In genomic region chr7:16398387-16399050, GRCm38 (mm10) we compare ENCODE assay signal across 7 mouse cellular contexts. TPM values are rescaled to one million over a fixed set of nuclear protein-coding genes. Genes with fewer than 3 reads are reported as not detected.
DNase-seq lines count a peak whose midpoint lies in the region; ATAC-seq and TF ChIP-seq lines count a peak whose summit lies in the region.

No protein-coding gene starts in this region.

- no peaks in the 10 kb centered on the region for H3K27me3 ChIP-seq in lung, embryonic 14.5 days (ENCODE audit: insufficient read depth, low read length)
- no peaks in the 10 kb centered on the region for H3K27me3 ChIP-seq in embryonic facial prominence, embryonic 12.5 days
- H3K27me3 ChIP-seq in hindbrain, embryonic 16.5 days (replicated peaks; ENCODE audit: control insufficient read depth, insufficient read depth, low read length), result no peaks in the 10 kb centered on the region

- H3K9ac ChIP-seq in lung, embryonic 14.5 days, result peak overlapping the region; percentile 100
- H3K9ac ChIP-seq in embryonic facial prominence, embryonic 12.5 days, result peak overlapping the region; percentile 99
- H3K9ac ChIP-seq in hindbrain, embryonic 16.5 days (ENCODE audit: low read depth, low read length), result peak overlapping the region; percentile 68

- no peak for DNase-seq in lung, embryonic 14.5 days
- DNase-seq in lung, adult 2 months, result no peak
- peak; percentile 46 for DNase-seq in naive thymus-derived CD4-positive, alpha-beta T cell, adult 2 months (ENCODE audit: low read depth)
- no peak for DNase-seq in urinary bladder, postnatal 4 days (ENCODE audit: low spot score in 2 of 2)
- DNase-seq in layer of hippocampus, postnatal 14 days (ENCODE audit: low spot score in 2 of 2), result no peak

- H3K36me3 ChIP-seq in lung, embryonic 14.5 days (ENCODE audit: insufficient read depth), result 0 out of 2 replicates have a peak, but pooled peaks cover 2% of the 10 kb centered on the region
- H3K36me3 ChIP-seq in embryonic facial prominence, embryonic 12.5 days, result no peaks in the 10 kb centered on the region
- no peaks in the 10 kb centered on the region for H3K36me3 ChIP-seq in hindbrain, embryonic 16.5 days (ENCODE audit: control insufficient read depth, insufficient read depth, low read length)

- H3K4me1 ChIP-seq in lung, embryonic 14.5 days (ENCODE audit: insufficient read depth), result peaks cover 7% of the 10 kb centered on the region
- H3K4me1 ChIP-seq in lung, adult 2 months (ENCODE audit: control insufficient read depth, insufficient read depth, low read length), result peaks cover 9% of the 10 kb centered on the region
- H3K4me1 ChIP-seq in embryonic facial prominence, embryonic 12.5 days, result peaks cover 14% of the 10 kb centered on the region
- peaks cover 11% of the 10 kb centered on the region for H3K4me1 ChIP-seq in hindbrain, embryonic 16.5 days (ENCODE audit: control insufficient read depth, insufficient read depth, low read depth, low read length)

- H3K4me3 ChIP-seq in lung, embryonic 14.5 days (ENCODE audit: low read depth, low read length), result peak overlapping the region; percentile 57
- no peak overlapping the region for H3K4me3 ChIP-seq in lung, adult 2 months (replicated peaks; ENCODE audit: extremely low read depth, low read depth, low read length)
- peak overlapping the region; percentile 91 for H3K4me3 ChIP-seq in embryonic facial prominence, embryonic 12.5 days
- peak overlapping the region; percentile 55 for H3K4me3 ChIP-seq in hindbrain, embryonic 16.5 days (ENCODE audit: low read length)

- no peaks in the 10 kb centered on the region for H3K9me3 ChIP-seq in lung, embryonic 14.5 days (ENCODE audit: low read depth, low read length)
- H3K9me3 ChIP-seq in embryonic facial prominence, embryonic 12.5 days, result no peaks in the 10 kb centered on the region
- H3K9me3 ChIP-seq in hindbrain, embryonic 16.5 days (ENCODE audit: control insufficient read depth, low read length), result no peaks in the 10 kb centered on the region

- peak overlapping the region; percentile 100 for H3K27ac ChIP-seq in lung, embryonic 14.5 days (ENCODE audit: low read depth)
- peak overlapping the region; percentile 100 for H3K27ac ChIP-seq in embryonic facial prominence, embryonic 12.5 days
- peak overlapping the region; percentile 100 for H3K27ac ChIP-seq in hindbrain, embryonic 16.5 days (ENCODE audit: low read depth, low read length)

- no peak for ATAC-seq in lung, embryonic 14.5 days (ENCODE audit: insufficient read depth)
- ATAC-seq in embryonic facial prominence, embryonic 12.5 days (ENCODE audit: insufficient number of reproducible peaks, insufficient read depth, low FRiP score, low TSS enrichment), result no peak
- no peak for ATAC-seq in hindbrain, embryonic 16.5 days

- no peak for TF ChIP-seq POLR2A in lung, adult 2 months (IDR thresholded peaks at IDR 0.05; ENCODE audit: borderline replicate concordance, extremely low read depth, low read depth, low read length)

- TF ChIP-seq CTCF in lung, embryonic 14.5 days (IDR thresholded peaks at IDR 0.05; ENCODE audit: low read depth), result no peak
- TF ChIP-seq CTCF in lung, adult 2 months (IDR thresholded peaks at IDR 0.05; ENCODE audit: insufficient read depth, low read length), result no peak

- H3K4me2 ChIP-seq in lung, embryonic 14.5 days, result peak overlapping the region; percentile 99
- peak overlapping the region; percentile 72 for H3K4me2 ChIP-seq in embryonic facial prominence, embryonic 12.5 days (replicated peaks)
- H3K4me2 ChIP-seq in hindbrain, embryonic 16.5 days (ENCODE audit: low read length), result peak overlapping the region; percentile 57

- WGBS in lung, embryonic 14.5 days, result 47% methylated on average over 3 of the region's 3 CpGs
- 44% methylated on average over 3 of the region's 3 CpGs for WGBS in lung, adult 2 months
- 47% methylated on average over 3 of the region's 3 CpGs for WGBS in embryonic facial prominence, embryonic 12.5 days
- 47% methylated on average over 3 of the region's 3 CpGs for WGBS in hindbrain, embryonic 16.5 days

RNA-seq across cellular contexts. Expression of gene Zc3h4, which starts 2.2 kb away (rescaled TPM):
- polyA plus RNA-seq in lung, embryonic 14.5 days (2014; fragmentation: Nextera tagmentation; extraction: Ambion mirVana), result 18.7 and 19.0 TPM in 2 replicates
- 44.9 and 45.9 TPM in 2 replicates for polyA plus RNA-seq in lung, adult 2 months (2012; rRNA removed)
- polyA plus RNA-seq in embryonic facial prominence, embryonic 12.5 days (2016; fragmentation: Nextera tagmentation; extraction: Ambion mirVana), result 25.5 and 26.1 TPM in 2 replicates
- polyA plus RNA-seq in hindbrain, embryonic 16.5 days (2015; fragmentation: Nextera tagmentation; extraction: Ambion mirVana), result 11.7 and 13.4 TPM in 2 replicates
- total RNA-seq in layer of hippocampus, postnatal 14 days (2021), result 10 to 100 TPM; 49.0 to 54.2 TPM

RNA-seq across cellular contexts. Expression of gene Sae1, which starts 10.9 kb away (rescaled TPM):
- polyA plus RNA-seq in lung, embryonic 14.5 days (2014; fragmentation: Nextera tagmentation; extraction: Ambion mirVana), result 356 and 365 TPM in 2 replicates
- 20.7 and 31.0 TPM in 2 replicates for polyA plus RNA-seq in lung, adult 2 months (2012; rRNA removed)
- polyA plus RNA-seq in embryonic facial prominence, embryonic 12.5 days (2016; fragmentation: Nextera tagmentation; extraction: Ambion mirVana), result 386 and 405 TPM in 2 replicates
- 267 and 272 TPM in 2 replicates for polyA plus RNA-seq in hindbrain, embryonic 16.5 days (2015; fragmentation: Nextera tagmentation; extraction: Ambion mirVana)
- total RNA-seq in layer of hippocampus, postnatal 14 days (2021), result 100 to 1,000 TPM in 1 of 2 experiments, 10 to 100 TPM in 1; 95.9 to 105 TPM

RNA-seq across cellular contexts. Expression of gene Tmem160, which starts 54.1 kb away (rescaled TPM):
- 40.4 and 46.1 TPM in 2 replicates for polyA plus RNA-seq in lung, embryonic 14.5 days (2014; fragmentation: Nextera tagmentation; extraction: Ambion mirVana)
- polyA plus RNA-seq in lung, adult 2 months (2012; rRNA removed), result 129 and 205 TPM in 2 replicates
- 57.7 and 66.8 TPM in 2 replicates for polyA plus RNA-seq in embryonic facial prominence, embryonic 12.5 days (2016; fragmentation: Nextera tagmentation; extraction: Ambion mirVana)
- polyA plus RNA-seq in hindbrain, embryonic 16.5 days (2015; fragmentation: Nextera tagmentation; extraction: Ambion mirVana), result 77.0 and 86.9 TPM in 2 replicates
- 10 to 100 TPM; 90.2 to 90.8 TPM for total RNA-seq in layer of hippocampus, postnatal 14 days (2021)
